Mouse (Mus musculus) hindbrain, embryonic 14.5 days (tissue): ENCODE measurements at regions not wholly inside any gene's neighbourhood (a gene's known extent, or its start where the extent isn't known, plus 50 kb on each side); places are given as distances from the start of the nearest gene placed in this dataset.

Experiments
- ATAC-seq: fragments of 200-750 bp; cut with Nextera tagmentation; 2 replicates; pipeline ENCODE4 v1.8.0; 2017; ENCODE audit warnings: moderate number of reproducible peaks, mild to moderate bottlenecking, moderate TSS enrichment, moderate library complexity; ENCODE audit not compliant: low FRiP score
- DNase-seq: peaks from one replicate; pipeline ENCODE4 v3.0.0-alpha.2; 2015; ENCODE audit warnings: low spot score
- H3K27ac ChIP-seq: fragments of 300-500 bp; sonication (generic); 2 replicates; pipeline ENCODE4 v1.5.1; 2014; ENCODE audit warnings: mild to moderate bottlenecking, moderate library complexity
- H3K27me3 ChIP-seq: fragments of 300-500 bp; sonication (generic); 2 replicates; pipeline ENCODE4 v1.6.1; 2014; ENCODE audit warnings: mild to moderate bottlenecking, low read length, mixed read lengths; ENCODE audit not compliant: control insufficient read depth, insufficient read depth
- H3K36me3 ChIP-seq: fragments of 300-500 bp; sonication (generic); replicated peaks from 2 replicates; pipeline ENCODE4 v1.6.1; 2014; ENCODE audit not compliant: control insufficient read depth, insufficient read depth
- H3K4me1 ChIP-seq: fragments of 300-500 bp; sonication (generic); replicated peaks from 2 replicates; pipeline ENCODE4 v1.6.1; 2014; ENCODE audit warnings: antibody characterized with exemption, low read length, mixed read lengths; ENCODE audit not compliant: control insufficient read depth, insufficient read depth
- H3K4me2 ChIP-seq: fragments of 300-500 bp; sonication (generic); replicated peaks from 2 replicates; pipeline ENCODE4 v1.6.1; 2014; ENCODE audit warnings: mild to moderate bottlenecking, moderate library complexity
- H3K4me3 ChIP-seq: fragments of 300-500 bp; sonication (generic); replicated peaks from 2 replicates; pipeline ENCODE4 v1.5.1; 2014; ENCODE audit warnings: mild to moderate bottlenecking, low read length
- H3K9ac ChIP-seq: fragments of 300-500 bp; sonication (generic); 2 replicates; pipeline ENCODE4 v1.6.1; 2014
- H3K9me3 ChIP-seq: fragments of 300-500 bp; sonication (generic); 2 replicates; pipeline ENCODE4 v1.6.1; 2016; ENCODE audit warnings: low read length; ENCODE audit not compliant: control insufficient read depth
- WGBS: fragments of 180-500 bp; shearing (Covaris S2); extraction: QIAGEN DNeasy Blood & Tissue Kit; methylation state at CpG from one replicate; pipeline ENCODE4 v1.1.7; 2014; 5-methylcytosine and 5-hydroxymethylcytosine counted together

GRCm38 (mm10) chr6:101432769-101433168, 55.1 kb upstream of the Pdzrn3 start:
- Histone ChIP-seq H3K4me3 (no peak overlapping the region), H3K36me3 (no peaks in the 10 kb centered on the region), H3K4me1 (no peaks in the 10 kb centered on the region), H3K9me3 (no peaks in the 10 kb centered on the region), H3K9ac (no peak overlapping the region), H3K27me3 (no peaks in the 10 kb centered on the region), H3K4me2 (no peak overlapping the region), H3K27ac (no peak overlapping the region)
- DNase-seq = no peak
- 73% methylated on average over 8 of the region's 8 CpGs for WGBS
- no peak for ATAC-seq

DNA sequence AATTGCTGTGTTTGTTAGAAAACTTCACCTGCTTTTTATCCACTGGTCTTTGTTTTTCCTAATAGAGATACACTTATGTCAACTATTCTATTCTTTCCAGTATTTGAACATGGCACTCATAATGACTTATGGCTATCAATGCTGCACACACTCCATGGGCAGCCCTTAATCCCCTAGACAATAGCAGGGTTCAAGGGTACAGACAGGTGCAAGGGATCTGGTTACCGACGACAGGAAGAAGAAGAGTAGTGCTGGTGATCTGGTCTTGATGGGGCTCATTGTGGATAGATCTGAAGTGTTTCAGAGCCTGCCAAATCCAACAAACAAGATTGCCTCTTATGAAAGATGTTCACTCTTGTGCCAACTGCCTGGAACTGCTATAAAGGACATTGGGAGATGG, 51.9 kb upstream of the Pdzrn3 start:
- Histone ChIP-seq H3K4me2 (no peak overlapping the region), H3K27me3 (no peaks in the 10 kb centered on the region), H3K36me3 (no peaks in the 10 kb centered on the region), H3K4me3 (no peak overlapping the region), H3K4me1 (peaks cover 3% of the 10 kb centered on the region; the same call in 1 of the 2 replicates), H3K9ac (no peak overlapping the region), H3K27ac (no peak overlapping the region), H3K9me3 (no peaks in the 10 kb centered on the region)
- WGBS = 78% methylated on average over 2 of the region's 2 CpGs
- ATAC-seq (no peak), DNase-seq (no peak)
